Mouse (Mus musculus) heart, postnatal 0 days (tissue): Measurements from ENCODE around the gene Chrne.
"Not testable (repeated sequence)": the region's sequence is repeated elsewhere in the genome, so short reads cannot be mapped to it uniquely, and the experiment has no call there.

Source experiments
- CTCF ChIP-seq: IDR thresholded peaks from 2 replicates; pipeline ENCODE4 v1.5.1; 2016; ENCODE audit warnings: antibody characterized with exemption, control low read depth, low read depth
- EP300 ChIP-seq: IDR thresholded peaks from 2 replicates; pipeline ENCODE4 v1.6.1; 2016; ENCODE audit warnings: antibody characterized with exemption, low read depth

GRCm38 (mm10) chr11:70570614-70571013 lies 48.4 kb downstream of the Chrne start:
- TF ChIP-seq CTCF, EP300: not testable (repeated sequence)
